In the genomic region with DNA sequence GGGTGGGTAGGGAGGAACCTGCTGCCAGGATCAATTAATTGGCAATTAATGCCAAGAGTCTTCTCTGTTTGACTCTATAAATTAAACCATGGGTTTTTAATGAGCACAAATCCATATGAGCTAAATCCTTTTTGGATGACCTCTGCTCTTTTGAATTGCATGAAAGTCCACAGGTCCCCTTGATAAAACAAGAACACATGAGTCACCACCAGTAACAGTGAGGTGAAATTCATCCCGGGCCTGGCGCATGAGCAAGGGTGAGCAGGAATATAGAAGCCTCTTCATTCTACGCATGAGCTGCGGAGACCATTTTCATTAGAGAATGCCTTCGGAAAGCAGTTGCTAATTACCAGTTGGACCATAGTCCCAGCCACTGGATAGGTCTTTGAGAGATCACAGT, we compare ENCODE assay signal across 38 mouse cellular contexts. TPM values are rescaled to one million over a fixed set of nuclear protein-coding genes. Genes with fewer than 3 reads are reported as not detected.
"Had no signal": no experiment of that assay in that cellular context is flagged by ENCODE, and none has a peak within 500 bp of the region (broad histone marks: within the 10 kb centered on the region; RNA-seq: fewer than 3 reads in every experiment).

No protein-coding gene starts in this region.

- H3K4me3 ChIP-seq: embryonic facial prominence, embryonic 10.5 days; embryonic facial prominence, embryonic 12.5 days; embryonic facial prominence, embryonic 13.5 days; embryonic facial prominence, embryonic 15.5 days; erythroblast, embryonic 14.5 days; forebrain, embryonic 10.5 days; forebrain, embryonic 13.5 days; forebrain, embryonic 15.5 days; gastrocnemius, adult 2 months; heart, adult 2 months had no signal

- H3K4me2 ChIP-seq: embryonic facial prominence, embryonic 12.5 days; embryonic facial prominence, embryonic 13.5 days; embryonic facial prominence, embryonic 15.5 days; forebrain, embryonic 13.5 days; forebrain, embryonic 15.5 days had no signal

- H3K9ac ChIP-seq: embryonic facial prominence, embryonic 12.5 days; embryonic facial prominence, embryonic 13.5 days; embryonic facial prominence, embryonic 15.5 days; forebrain, embryonic 13.5 days; forebrain, embryonic 15.5 days; forebrain, postnatal 0 days had no signal

- H3K9me3 ChIP-seq: embryonic facial prominence, embryonic 10.5 days; embryonic facial prominence, embryonic 12.5 days; embryonic facial prominence, embryonic 13.5 days; embryonic facial prominence, embryonic 15.5 days; forebrain, embryonic 10.5 days; forebrain, embryonic 13.5 days; forebrain, embryonic 15.5 days had no signal

- DNase-seq: cerebellum, adult 18-20 months; cerebellum, adult 2 months; cerebellum, adult 8-10 months; cerebellum, adult 9-10 months; cerebellum, adult 9-11 months; cerebellum, postnatal 14 days; cerebellum, postnatal 25 days; cerebellum, postnatal 36 days; embryo, embryonic 11 days; forebrain, postnatal 0 days; gastrocnemius, adult 2 months; gastrocnemius, postnatal 14 days; gastrocnemius, postnatal 25 days; gastrocnemius, postnatal 36 days; heart, adult 11 months; heart, adult 18-20 months; heart, adult 2 months had no signal

- H3K27me3 ChIP-seq: embryonic facial prominence, embryonic 12.5 days; embryonic facial prominence, embryonic 13.5 days; embryonic facial prominence, embryonic 15.5 days; forebrain, embryonic 13.5 days; forebrain, embryonic 15.5 days had no signal

- H3K36me3 ChIP-seq: embryonic facial prominence, embryonic 10.5 days; embryonic facial prominence, embryonic 12.5 days; embryonic facial prominence, embryonic 13.5 days; embryonic facial prominence, embryonic 15.5 days; forebrain, embryonic 10.5 days; forebrain, embryonic 15.5 days had no signal

- H3K27ac ChIP-seq: embryonic facial prominence, embryonic 10.5 days; embryonic facial prominence, embryonic 12.5 days; embryonic facial prominence, embryonic 13.5 days; embryonic facial prominence, embryonic 15.5 days; forebrain, embryonic 10.5 days; forebrain, embryonic 13.5 days; forebrain, embryonic 15.5 days; gastrocnemius, adult 2 months; heart, adult 2 months had no signal

- H3K4me1 ChIP-seq: embryonic facial prominence, embryonic 10.5 days; embryonic facial prominence, embryonic 12.5 days; forebrain, embryonic 13.5 days; forebrain, embryonic 15.5 days had no signal

- ATAC-seq: forebrain, embryonic 13.5 days; forebrain, embryonic 14.5 days; forebrain, embryonic 15.5 days; forebrain, embryonic 16.5 days; forebrain, postnatal 0 days had no signal

RNA-seq across cellular contexts. Expression of a gene that starts 11.3 kb away (rescaled TPM):
- polyA plus RNA-seq: erythroblast, embryonic 14.5 days had no signal

RNA-seq across cellular contexts. Expression of a gene that starts 23.2 kb away (rescaled TPM):
- total RNA-seq: common myeloid progenitor, adult 5-6 weeks; granulocyte monocyte progenitor cell, adult 5-6 weeks had no signal
- polyA plus RNA-seq: erythroblast, embryonic 14.5 days had no signal

RNA-seq across cellular contexts. Expression of a gene that starts 43.3 kb away (rescaled TPM):
- total RNA-seq: common myeloid progenitor, adult 5-6 weeks; forebrain, postnatal 0 days; gastrocnemius, adult 18-20 months; gastrocnemius, adult 2 months; gastrocnemius, adult 8-10 months; gastrocnemius, postnatal 14 days; gastrocnemius, postnatal 25 days; gastrocnemius, postnatal 36 days; gastrocnemius, postnatal 4 days; granulocyte monocyte progenitor cell, adult 5-6 weeks; heart, adult 18-20 months; heart, adult 2 months; heart, adult 8-10 months had no signal
- polyA plus RNA-seq: cortical plate, adult 2 months; embryonic facial prominence, embryonic 10.5 days; embryonic facial prominence, embryonic 11.5 days; embryonic facial prominence, embryonic 12.5 days; embryonic facial prominence, embryonic 13.5 days; embryonic facial prominence, embryonic 14.5 days; embryonic facial prominence, embryonic 15.5 days; erythroblast, embryonic 14.5 days; forebrain, embryonic 10.5 days; forebrain, embryonic 11.5 days; forebrain, embryonic 13.5 days; forebrain, embryonic 14.5 days; forebrain, embryonic 15.5 days; forebrain, embryonic 16.5 days; forebrain, postnatal 0 days; frontal cortex, adult 2 months; heart, adult 2 months had no signal

RNA-seq across cellular contexts. Expression of a gene that starts 48.7 kb away (rescaled TPM):
- total RNA-seq: common myeloid progenitor, adult 5-6 weeks; forebrain, postnatal 0 days; gastrocnemius, adult 18-20 months; gastrocnemius, adult 2 months; gastrocnemius, adult 8-10 months; gastrocnemius, postnatal 14 days; gastrocnemius, postnatal 25 days; gastrocnemius, postnatal 36 days; gastrocnemius, postnatal 4 days; granulocyte monocyte progenitor cell, adult 5-6 weeks; heart, adult 18-20 months; heart, adult 2 months; heart, adult 8-10 months had no signal
- polyA plus RNA-seq: cerebellum, adult 2 months; cortical plate, adult 2 months; embryonic facial prominence, embryonic 10.5 days; embryonic facial prominence, embryonic 11.5 days; embryonic facial prominence, embryonic 12.5 days; embryonic facial prominence, embryonic 13.5 days; embryonic facial prominence, embryonic 15.5 days; forebrain, embryonic 10.5 days; forebrain, embryonic 11.5 days; forebrain, embryonic 14.5 days; forebrain, embryonic 15.5 days; forebrain, embryonic 16.5 days; forebrain, postnatal 0 days; frontal cortex, adult 2 months had no signal
